Mouse (Mus musculus): ENCODE measurements around the gene Grip1. TPM values are rescaled to one million over a fixed set of nuclear protein-coding genes. Genes with fewer than 3 reads are reported as not detected.

Gene Grip1
- total and polyA plus RNA-seq, 2 experiments from 2014 or later, result 14.3 to 31.2 TPM

- H3K4me2 ChIP-seq (ENCODE audit: low read depth, low read length), result no peak overlapping the region
- no peak overlapping the region for H3K4me3 ChIP-seq (ENCODE audit: low read length)
- no peak for DNase-seq (ENCODE audit: low spot score)
- no peaks in the 10 kb centered on the region for H3K9me3 ChIP-seq (ENCODE audit: low read length)
- H3K9ac ChIP-seq (replicated peaks; ENCODE audit: low read length), result no peak overlapping the region
- no peaks in the 10 kb centered on the region for H3K27me3 ChIP-seq (ENCODE audit: insufficient read depth, low read length)
- no peak for ATAC-seq
- 86% methylated on average over 4 of the region's 4 CpGs for WGBS
- no peak for TF ChIP-seq CTCF (IDR thresholded peaks at IDR 0.05; ENCODE audit: low read depth)
- H3K4me1 ChIP-seq (ENCODE audit: insufficient read depth, low read length), result no peaks in the 10 kb centered on the region
- H3K27ac ChIP-seq, result no peak overlapping the region
- no peaks in the 10 kb centered on the region for H3K36me3 ChIP-seq (ENCODE audit: insufficient read depth, low read length)
Observed at GRCm38 (mm10) chr10:119998475-119998874, 544.8 kb downstream of the Grip1 start.

GRCm38 (mm10) chr10:120002149-120002548 lies 548.5 kb downstream of the Grip1 start:
- WGBS, result 75% methylated on average over 4 of the region's 4 CpGs
- Histone ChIP-seq H3K4me2 (ENCODE audit: low read depth, low read length) (no peak overlapping the region), H3K27me3 (ENCODE audit: insufficient read depth, low read length) (no peaks in the 10 kb centered on the region), H3K4me1 (ENCODE audit: insufficient read depth, low read length) (no peaks in the 10 kb centered on the region), H3K4me3 (ENCODE audit: low read length) (no peak overlapping the region), H3K9ac (replicated peaks; ENCODE audit: low read length) (no peak overlapping the region), H3K27ac (no peak overlapping the region), H3K9me3 (ENCODE audit: low read length) (no peaks in the 10 kb centered on the region), H3K36me3 (ENCODE audit: insufficient read depth, low read length) (no peaks in the 10 kb centered on the region)
- DNase-seq (ENCODE audit: low spot score) (no peak), ATAC-seq (no peak)
- 0 out of 2 replicates have a peak, but pooled peaks have one; percentile 12 for TF ChIP-seq CTCF (IDR thresholded peaks at IDR 0.05; ENCODE audit: low read depth)

- H3K4me2 ChIP-seq (ENCODE audit: low read depth, low read length), result no peak overlapping the region
- H3K36me3 ChIP-seq (ENCODE audit: insufficient read depth, low read length), result no peaks in the 10 kb centered on the region
- H3K4me1 ChIP-seq (ENCODE audit: insufficient read depth, low read length), result no peaks in the 10 kb centered on the region
- H3K27ac ChIP-seq, result no peak overlapping the region
- H3K9ac ChIP-seq (replicated peaks; ENCODE audit: low read length), result no peak overlapping the region
- no peaks in the 10 kb centered on the region for H3K9me3 ChIP-seq (ENCODE audit: low read length)
- TF ChIP-seq CTCF (IDR thresholded peaks at IDR 0.05; ENCODE audit: low read depth), result no peak
- no peaks in the 10 kb centered on the region for H3K27me3 ChIP-seq (ENCODE audit: insufficient read depth, low read length)
- ATAC-seq, result no peak
- no peak overlapping the region for H3K4me3 ChIP-seq (ENCODE audit: low read length)
- no peak for DNase-seq (ENCODE audit: low spot score)
- 88% methylated on average over 7 of the region's 7 CpGs for WGBS
Observed at GRCm38 (mm10) chr10:120004096-120004495, 550.5 kb downstream of the Grip1 start.

- TF ChIP-seq CTCF (IDR thresholded peaks at IDR 0.05; ENCODE audit: low read depth), result no peak
- WGBS, result 80% methylated on average over 5 of the region's 5 CpGs
- DNase-seq (ENCODE audit: low spot score), result no peak
Observed at GRCm38 (mm10) chr10:120005581-120005980, 552.0 kb downstream of the Grip1 start.

GRCm38 (mm10) chr10:120012331-120012730 lies 558.7 kb downstream of the Grip1 start:
- Histone ChIP-seq H3K9ac (replicated peaks; ENCODE audit: low read length) (no peak overlapping the region), H3K4me1 (ENCODE audit: insufficient read depth, low read length) (no peaks in the 10 kb centered on the region), H3K27me3 (ENCODE audit: insufficient read depth, low read length) (no peaks in the 10 kb centered on the region), H3K27ac (no peak overlapping the region), H3K4me3 (ENCODE audit: low read length) (no peak overlapping the region), H3K9me3 (ENCODE audit: low read length) (no peaks in the 10 kb centered on the region), H3K36me3 (ENCODE audit: insufficient read depth, low read length) (peaks cover 7% of the 10 kb centered on the region; the same call in 1 of the 2 replicates), H3K4me2 (ENCODE audit: low read depth, low read length) (no peak overlapping the region)
- no peak for ATAC-seq
- DNase-seq (ENCODE audit: low spot score), result no peak
- WGBS, result 93% methylated on average over 13 of the region's 13 CpGs
- TF ChIP-seq CTCF (IDR thresholded peaks at IDR 0.05; ENCODE audit: low read depth), result no peak

More at GRCm38 (mm10) chr10:120005581-120005980, 552.0 kb downstream of the Grip1 start:
- Histone ChIP-seq H3K9ac (replicated peaks; ENCODE audit: low read length) (no peak overlapping the region), H3K9me3 (ENCODE audit: low read length) (no peaks in the 10 kb centered on the region), H3K27ac (no peak overlapping the region), H3K4me1 (ENCODE audit: insufficient read depth, low read length) (no peaks in the 10 kb centered on the region), H3K4me2 (ENCODE audit: low read depth, low read length) (no peak overlapping the region), H3K36me3 (ENCODE audit: insufficient read depth, low read length) (peaks cover 7% of the 10 kb centered on the region; the same call in 1 of the 2 replicates), H3K4me3 (ENCODE audit: low read length) (no peak overlapping the region), H3K27me3 (ENCODE audit: insufficient read depth, low read length) (no peaks in the 10 kb centered on the region)
- no peak for ATAC-seq

GRCm38 (mm10) chr10:120015117-120015516 lies 561.5 kb downstream of the Grip1 start:
- no peak for TF ChIP-seq CTCF (IDR thresholded peaks at IDR 0.05; ENCODE audit: low read depth)
- Histone ChIP-seq H3K9ac (replicated peaks; ENCODE audit: low read length) (no peak overlapping the region), H3K36me3 (ENCODE audit: insufficient read depth, low read length) (peaks cover 5% of the 10 kb centered on the region; the same call in 1 of the 2 replicates), H3K27me3 (ENCODE audit: insufficient read depth, low read length) (no peaks in the 10 kb centered on the region), H3K4me2 (ENCODE audit: low read depth, low read length) (no peak overlapping the region), H3K9me3 (ENCODE audit: low read length) (no peaks in the 10 kb centered on the region), H3K4me1 (ENCODE audit: insufficient read depth, low read length) (no peaks in the 10 kb centered on the region), H3K4me3 (ENCODE audit: low read length) (no peak overlapping the region), H3K27ac (no peak overlapping the region)
- 85% methylated on average over 3 of the region's 3 CpGs for WGBS
- no peak for DNase-seq (ENCODE audit: low spot score)
- ATAC-seq, result no peak

GRCm38 (mm10) chr10:120026437-120026836 lies 572.8 kb downstream of the Grip1 start:
- Histone ChIP-seq H3K9ac (replicated peaks; ENCODE audit: low read length) (no peak overlapping the region), H3K4me2 (ENCODE audit: low read depth, low read length) (peak overlapping the region; percentile 11; the same call in 1 of the 2 replicates), H3K27me3 (ENCODE audit: insufficient read depth, low read length) (no peaks in the 10 kb centered on the region), H3K9me3 (ENCODE audit: low read length) (no peaks in the 10 kb centered on the region), H3K4me1 (ENCODE audit: insufficient read depth, low read length) (no peaks in the 10 kb centered on the region), H3K4me3 (ENCODE audit: low read length) (no peak overlapping the region), H3K36me3 (ENCODE audit: insufficient read depth, low read length) (no peaks in the 10 kb centered on the region), H3K27ac (no peak overlapping the region)
- DNase-seq (ENCODE audit: low spot score) (peak; percentile 81), ATAC-seq (peak; percentile 85)
- TF ChIP-seq CTCF (IDR thresholded peaks at IDR 0.05; ENCODE audit: low read depth), result no peak
- WGBS, result 21% methylated on average over 10 of the region's 10 CpGs

Measured in hindbrain, postnatal 0 days (tissue).